Mouse (Mus musculus) left cerebral cortex, adult 2 months (tissue): ENCODE results near the gene Adgrb3. TPM values are rescaled to one million over a fixed set of nuclear protein-coding genes. Genes with fewer than 3 reads are reported as not detected.

Experiments used
- DNase-seq, 2 experiments: peaks; one replicate each; pipeline ENCODE4 v3.0.0; 2021 to 2022; ENCODE audit warnings: low spot score in 2 of 2, mixed read lengths in 1 of 2; ENCODE audit errors: extremely low spot score in 1 of 2
- H3K27ac ChIP-seq: fragments of 200-600 bp; 2 replicates; pipeline ENCODE4 v1.8.1; 2022
- H3K4me3 ChIP-seq: fragments of 200-600 bp; 2 replicates; pipeline ENCODE4 v1.8.1; 2022
- CTCF ChIP-seq: fragments of 200-600 bp; IDR thresholded peaks from 2 replicates; pipeline ENCODE4 v1.8.1; 2022; ENCODE audit warnings: antibody characterized with exemption, mild to moderate bottlenecking, moderate library complexity
- intact Hi-C: fragments of 180-260 bp; cut with DNase I; formaldehyde crosslinking; loops from one replicate; pipeline ENCODE4 v1.15.1; 2025
- total RNA-seq, 2 experiments: library from RNA; stranded (reverse); gene quantifications; 2 replicates each; pipeline ENCODE4 v1.2.3; 2021

Gene Adgrb3
- total RNA-seq, 2 experiments from 2014 or later = 100 to 103 TPM

DNA sequence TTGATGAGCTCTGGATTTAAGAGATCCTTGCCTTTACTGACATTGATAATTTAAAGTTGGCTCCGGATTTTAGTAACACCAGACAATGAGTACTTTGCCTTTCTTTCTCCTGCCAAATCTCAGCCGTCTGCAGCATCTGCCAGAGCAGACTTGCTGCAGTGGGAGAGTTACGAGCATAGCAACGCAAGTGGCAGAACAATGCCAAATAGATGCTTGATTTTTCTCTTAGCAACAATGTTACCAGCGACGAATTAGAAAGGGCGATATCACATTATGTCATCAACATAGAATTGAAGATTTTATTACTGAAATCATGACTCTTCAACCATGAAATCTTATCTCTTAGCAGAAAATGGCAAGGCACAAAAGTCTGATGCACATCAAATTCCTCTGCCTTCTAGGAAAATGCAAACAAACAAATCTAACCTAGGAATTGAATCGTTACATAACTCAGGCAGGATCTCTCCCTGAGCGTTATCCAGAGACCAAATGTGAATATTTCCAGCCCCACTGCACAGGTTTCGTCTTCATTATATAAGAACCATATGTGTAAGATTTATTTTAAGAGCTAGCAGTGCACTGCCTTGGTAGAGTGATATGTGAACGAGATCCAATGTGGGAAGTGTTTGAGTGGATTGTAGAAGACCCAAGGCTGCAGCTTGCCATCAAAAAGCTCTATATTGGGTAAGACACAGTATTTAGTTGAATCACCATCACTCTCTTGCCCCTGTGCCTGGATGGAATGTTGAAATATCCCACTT lies 663.3 kb downstream of the Adgrb3 start:
- H3K27ac ChIP-seq = peak overlapping the region; percentile 85
- no peak for TF ChIP-seq CTCF
- DNase-seq = no peak
- intact Hi-C loops = loop anchor here (1.0 to 2.0 kb wide), 5 partner anchors 14 to 83 kb away; no protein-coding TSS in a partner anchor
- peak overlapping the region; percentile 26; the same call in 1 of the 2 replicates for H3K4me3 ChIP-seq

DNA sequence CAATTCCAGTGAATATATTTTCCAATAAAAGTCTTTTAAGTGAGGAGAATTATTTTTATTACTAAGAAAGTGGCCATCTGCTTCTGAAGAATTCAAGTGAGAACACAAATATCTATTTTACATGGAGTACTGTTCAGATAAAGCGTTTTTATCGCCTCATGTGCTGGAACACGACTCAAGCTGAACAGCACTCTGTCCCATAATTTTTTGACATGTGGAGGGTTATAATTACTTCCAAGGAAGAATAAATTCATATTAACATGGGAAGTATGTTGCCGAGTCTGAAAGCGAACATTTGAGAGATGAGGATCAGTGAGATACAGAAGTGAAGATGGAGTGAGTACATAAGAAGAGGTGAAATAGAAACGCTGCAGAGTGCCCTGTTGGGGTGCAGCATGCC lies 665.9 kb downstream of the Adgrb3 start:
- Histone ChIP-seq H3K27ac (peak overlapping the region; percentile 59; the same call in 1 of the 2 replicates), H3K4me3 (no peak overlapping the region)
- TF ChIP-seq CTCF = no peak
- no peak for DNase-seq
- intact Hi-C loops = no loop called here

DNA sequence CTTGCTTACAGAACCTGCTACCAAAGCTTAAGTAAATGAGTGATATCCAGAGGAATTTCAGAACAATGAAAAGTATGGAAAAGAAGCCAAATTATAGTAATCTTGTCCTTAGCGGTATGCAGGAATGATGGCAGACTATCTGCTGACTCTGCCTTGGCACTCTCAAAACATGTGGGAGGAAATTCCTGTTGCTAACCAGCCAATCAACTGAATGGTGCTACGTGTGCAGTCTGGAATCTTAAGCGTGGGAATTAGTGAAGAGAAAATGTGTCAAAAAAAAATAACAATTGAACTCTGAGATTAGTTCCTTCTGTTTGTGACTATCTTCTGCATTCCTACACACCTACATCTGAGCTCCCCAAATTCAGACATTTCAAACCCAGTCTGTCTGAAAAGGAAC lies 683.3 kb downstream of the Adgrb3 start:
- no peak overlapping the region for H3K4me3 ChIP-seq
- no peak for DNase-seq
- no peak for TF ChIP-seq CTCF
- intact Hi-C loops = loop anchor here (1.0 kb wide), 1 partner anchor 20 kb away; no protein-coding TSS in a partner anchor
- no peak overlapping the region for H3K27ac ChIP-seq

DNA sequence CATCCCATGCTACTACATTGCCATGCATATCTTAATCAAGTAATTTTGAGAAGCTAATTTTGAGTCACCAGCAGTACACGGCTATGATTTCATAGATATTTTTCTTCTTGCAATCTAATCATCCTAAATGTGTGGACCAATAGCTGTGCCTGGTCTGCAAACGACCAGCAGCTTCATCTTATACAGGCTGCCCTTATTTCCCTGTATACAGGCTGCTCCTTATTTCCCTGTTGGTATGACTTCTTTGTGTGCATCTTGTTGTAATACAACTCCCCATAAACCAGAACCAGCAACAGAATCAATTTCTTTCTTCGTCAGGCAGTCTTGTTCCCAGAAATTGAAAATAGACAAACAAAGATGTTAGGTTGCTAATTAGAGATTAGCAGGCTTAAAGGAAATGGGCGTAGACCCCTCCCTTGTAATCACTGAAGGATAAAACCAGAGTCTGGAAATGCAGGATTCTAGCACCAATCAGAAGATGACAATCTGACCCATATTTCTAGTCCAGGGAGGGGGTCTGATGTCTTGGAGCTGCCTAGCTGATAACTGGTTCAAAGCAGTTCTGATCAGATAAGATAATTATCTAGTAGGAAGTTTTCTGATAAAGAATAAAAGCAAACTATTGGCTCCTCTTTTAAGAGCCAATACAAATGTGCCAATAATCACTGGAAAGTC lies 697.2 kb downstream of the Adgrb3 start:
- intact Hi-C loops = no loop called here
- TF ChIP-seq CTCF = no peak
- no peak overlapping the region for H3K4me3 ChIP-seq
- no peak overlapping the region for H3K27ac ChIP-seq
- no peak for DNase-seq

DNA sequence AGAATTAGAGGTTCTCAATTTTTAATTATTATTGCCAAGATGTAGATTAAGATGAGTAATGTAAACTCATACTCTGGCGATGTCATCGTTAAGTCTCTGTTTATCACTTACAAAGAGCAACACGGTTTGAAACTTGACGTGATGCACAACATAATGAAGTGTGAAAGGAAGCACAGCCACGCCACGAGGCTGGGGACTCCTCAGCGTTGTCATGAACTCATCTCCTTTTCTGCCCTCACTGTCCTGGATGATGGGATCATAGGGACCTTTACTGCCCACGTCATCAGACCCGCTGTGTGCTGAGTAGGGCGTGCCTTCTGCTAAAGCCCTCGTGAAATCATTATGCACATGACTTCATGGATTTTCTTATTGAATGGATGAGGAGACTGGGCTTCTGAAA lies 714.0 kb downstream of the Adgrb3 start:
- intact Hi-C loops = no loop called here
- H3K4me3 ChIP-seq = no peak overlapping the region
- no peak for DNase-seq
- H3K27ac ChIP-seq = no peak overlapping the region
- no peak for TF ChIP-seq CTCF

DNA sequence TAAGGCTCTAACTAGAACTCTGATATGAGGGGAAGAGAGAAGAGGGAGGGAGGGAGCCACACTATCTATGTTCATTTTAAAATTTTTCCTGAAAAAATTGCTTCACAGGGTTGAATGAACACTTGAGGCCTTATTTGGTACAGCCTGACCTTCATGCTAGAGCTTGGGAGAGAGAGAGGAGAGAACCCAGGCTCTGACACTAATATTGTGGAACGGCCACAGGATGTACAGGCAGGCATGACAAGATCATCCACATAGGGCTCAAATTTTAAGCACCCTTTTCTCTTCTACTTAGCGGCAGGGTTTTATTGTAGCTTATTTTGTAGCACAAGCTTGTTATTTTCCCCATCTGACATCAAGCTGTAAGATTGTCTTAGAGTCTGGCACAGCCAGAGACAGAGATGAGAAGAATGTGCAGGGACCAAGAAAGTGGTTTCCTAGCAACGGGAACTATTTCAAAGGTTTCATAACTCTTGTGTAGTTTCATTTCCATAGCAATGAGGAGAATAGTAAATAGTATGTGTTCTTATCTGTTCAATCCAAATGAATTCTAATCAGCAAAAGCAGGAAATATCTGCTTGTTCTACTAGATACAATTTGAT lies 721.9 kb downstream of the Adgrb3 start:
- no peak overlapping the region for H3K4me3 ChIP-seq
- no peak for DNase-seq
- TF ChIP-seq CTCF = no peak
- intact Hi-C loops = no loop called here
- peak overlapping the region; percentile 86 for H3K27ac ChIP-seq

DNA sequence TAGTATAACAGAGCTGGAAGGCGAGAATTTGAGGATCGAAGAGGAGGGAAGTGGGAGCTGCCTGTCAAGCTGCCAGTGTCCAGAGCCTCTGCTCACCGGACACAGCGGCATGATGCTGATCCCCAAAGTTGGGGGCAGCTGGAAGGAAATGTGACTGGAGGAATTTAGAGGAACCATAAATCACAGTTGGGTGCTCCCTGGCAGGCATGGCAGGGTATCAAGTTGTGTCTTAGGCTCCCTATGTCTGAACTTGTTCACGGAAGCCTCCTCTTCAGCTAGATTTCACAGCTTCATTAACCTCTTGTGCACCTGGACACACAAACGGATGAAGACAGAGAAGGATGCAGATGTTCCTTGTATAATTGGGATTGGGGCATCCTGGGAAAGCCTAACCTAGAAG lies 722.8 kb downstream of the Adgrb3 start:
- no peak for TF ChIP-seq CTCF
- intact Hi-C loops = no loop called here
- DNase-seq = no peak
- Histone ChIP-seq H3K27ac (peak overlapping the region; percentile 86), H3K4me3 (no peak overlapping the region)

DNA sequence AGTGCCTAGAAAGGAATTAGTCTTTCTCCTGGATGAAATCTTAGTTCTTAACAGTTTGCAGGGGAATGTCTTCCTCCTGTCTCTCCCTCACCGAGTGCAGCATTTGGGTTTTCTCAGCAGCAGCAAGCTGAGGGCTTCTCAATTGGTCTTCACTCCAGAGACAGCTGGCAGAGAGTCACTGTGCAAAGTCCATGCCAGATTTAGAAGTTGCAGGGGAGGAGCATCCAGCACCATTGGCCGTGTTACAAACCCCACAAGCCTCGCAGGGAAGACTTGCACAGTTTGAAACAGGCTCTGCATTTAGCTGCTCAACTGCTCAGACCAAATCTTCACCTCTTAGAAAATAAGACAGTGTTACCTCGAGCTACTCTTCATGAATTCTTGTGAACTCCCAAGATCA lies 724.1 kb downstream of the Adgrb3 start:
- TF ChIP-seq CTCF = no peak
- peak; percentile 67 to 79 for DNase-seq
- H3K27ac ChIP-seq = peak overlapping the region; percentile 86; the same call in 1 of the 2 replicates
- intact Hi-C loops = loop anchor here (2.0 kb wide), 2 partner anchors 19 to 61 kb away; no protein-coding TSS in a partner anchor
- no peak overlapping the region for H3K4me3 ChIP-seq

DNA sequence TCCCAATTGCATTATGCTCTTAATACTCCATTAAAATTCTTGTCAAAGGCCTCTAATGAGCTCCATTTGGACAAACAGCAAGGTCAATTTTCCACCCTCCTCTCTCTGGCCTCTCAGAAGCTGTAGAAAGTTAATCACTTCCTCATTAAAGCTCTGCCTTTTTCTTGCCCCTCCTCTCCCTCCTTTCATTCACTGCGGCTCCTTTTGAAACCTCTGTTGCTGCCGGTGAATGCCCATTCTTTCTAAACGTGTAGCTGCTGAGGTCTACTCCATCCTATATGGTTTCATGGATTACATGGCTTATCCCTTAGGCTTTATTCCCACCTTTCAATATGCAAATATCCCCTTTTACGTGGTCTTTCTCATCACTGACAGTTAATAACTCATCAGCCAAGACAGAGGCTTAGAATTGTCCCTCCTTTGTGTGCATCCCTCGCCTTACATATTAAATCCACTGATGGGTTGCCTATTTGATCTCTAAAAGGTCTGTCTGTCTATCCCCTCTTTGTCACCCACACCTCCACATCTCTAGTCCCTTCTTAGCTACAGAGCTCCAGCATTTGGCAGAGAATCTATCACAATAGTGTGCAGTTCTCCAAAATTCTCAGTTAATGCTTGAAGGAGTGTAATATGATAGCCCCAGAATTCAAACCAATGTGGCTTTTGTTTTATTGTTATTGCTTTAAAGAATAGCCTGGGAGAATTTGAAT lies 741.3 kb downstream of the Adgrb3 start:
- no peak for TF ChIP-seq CTCF
- intact Hi-C loops = loop anchor here (5.0 to 10.0 kb wide), 2 partner anchors 139 to 183 kb away; no protein-coding TSS in a partner anchor
- no peak overlapping the region for H3K4me3 ChIP-seq
- H3K27ac ChIP-seq = 0 out of 2 replicates have a peak overlapping the region, but pooled peaks have one; percentile 16
- no peak for DNase-seq

DNA sequence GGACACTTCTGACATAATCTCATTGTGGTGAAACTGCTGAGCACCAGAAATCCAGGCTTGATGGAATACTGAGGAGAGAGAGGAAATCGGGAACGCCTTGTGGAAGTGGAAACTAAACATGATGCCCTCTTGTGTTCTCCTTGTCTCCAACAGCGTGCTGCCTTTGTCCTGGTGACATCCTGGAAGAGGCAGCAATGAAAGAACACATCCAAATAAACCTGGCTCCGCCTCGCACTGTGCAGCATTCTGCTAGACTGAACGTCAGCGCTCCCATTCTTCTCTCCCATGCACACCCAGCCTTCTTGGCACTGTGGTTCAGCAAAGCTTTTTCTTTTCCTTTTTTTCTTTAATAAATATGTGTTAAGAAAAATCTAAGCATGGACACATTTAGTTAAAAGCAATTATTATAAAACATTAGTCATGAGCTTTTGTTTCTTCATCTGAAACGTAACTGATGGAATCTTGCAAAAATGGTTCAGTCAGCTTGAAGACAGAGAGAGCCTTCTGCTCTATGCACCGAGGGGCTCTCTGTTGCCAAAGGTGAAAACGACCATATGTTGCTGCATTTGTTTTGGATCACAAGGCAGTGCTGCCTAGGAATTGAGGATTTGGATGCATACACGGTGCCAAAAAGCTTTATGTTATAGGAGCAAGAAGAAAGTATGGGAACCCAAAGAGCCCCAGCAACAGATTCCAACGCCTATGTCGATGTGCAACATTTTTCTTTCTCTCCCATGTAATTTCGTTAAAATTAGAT lies 743.7 kb downstream of the Adgrb3 start:
- Histone ChIP-seq H3K4me3 (no peak overlapping the region), H3K27ac (peak overlapping the region; percentile 71)
- intact Hi-C loops = loop anchor here (2.0 to 10.0 kb wide), 3 partner anchors 19 to 181 kb away; no protein-coding TSS in a partner anchor
- no peak for DNase-seq
- no peak; the same call in 1 of the 2 replicates for TF ChIP-seq CTCF

DNA sequence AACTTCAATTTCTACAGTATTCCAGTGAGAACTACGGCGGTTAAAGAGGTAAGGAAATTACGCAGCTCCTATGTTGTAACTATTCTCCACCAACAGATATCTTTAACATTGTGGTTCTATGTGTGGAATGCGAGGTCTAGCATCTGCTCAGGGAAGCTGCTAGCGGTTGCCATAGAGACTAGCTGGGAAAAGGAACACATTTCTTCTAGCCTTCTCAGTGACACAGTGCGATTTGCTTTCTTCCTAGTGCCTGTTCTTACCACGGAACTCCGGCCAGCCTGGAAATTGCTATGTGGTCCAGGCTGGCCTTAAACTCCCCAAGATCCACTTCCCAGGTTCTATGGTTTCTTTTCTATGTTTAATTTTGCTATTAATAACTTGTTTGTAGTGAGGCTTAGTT lies 747.1 kb downstream of the Adgrb3 start:
- DNase-seq = peak in 1 of 2 experiments; percentile 39
- H3K27ac ChIP-seq = peak overlapping the region; percentile 57
- no peak for TF ChIP-seq CTCF
- intact Hi-C loops = loop anchor here (2.0 to 10.0 kb wide), 2 partner anchors 84 to 178 kb away; no protein-coding TSS in a partner anchor
- no peak overlapping the region for H3K4me3 ChIP-seq
